Mouse (Mus musculus): Measurements from ENCODE around the gene Krtap13.
"Not testable (repeated sequence)": the region's sequence is repeated elsewhere in the genome, so short reads cannot be mapped to it uniquely, and the experiment has no call there.

Gene Krtap13

DNA sequence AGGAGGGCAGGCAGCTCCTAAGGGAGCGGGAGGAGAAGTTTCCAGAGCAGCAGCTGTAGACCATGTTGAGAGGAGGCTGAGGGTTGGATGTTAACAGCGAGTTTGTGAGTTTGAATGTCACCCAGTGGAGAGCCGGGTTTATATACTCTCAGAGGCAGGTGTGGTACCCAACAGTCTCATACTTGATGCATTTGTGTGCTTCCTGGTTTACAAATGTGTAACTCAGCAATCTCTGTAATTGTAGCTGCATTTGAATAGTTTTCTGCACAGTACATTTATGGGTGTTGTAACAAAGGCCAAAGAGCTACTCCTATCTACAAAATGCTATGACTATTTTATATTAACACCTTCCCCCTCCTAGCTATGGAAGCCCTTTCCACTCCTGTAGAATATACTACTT is at the start of gene Krtap13:
Gene Krtap13, minus strand, starts transcription at position 101 of the 400 bp plus-strand sequence.
- not testable (repeated sequence) for DNase-seq

DNA sequence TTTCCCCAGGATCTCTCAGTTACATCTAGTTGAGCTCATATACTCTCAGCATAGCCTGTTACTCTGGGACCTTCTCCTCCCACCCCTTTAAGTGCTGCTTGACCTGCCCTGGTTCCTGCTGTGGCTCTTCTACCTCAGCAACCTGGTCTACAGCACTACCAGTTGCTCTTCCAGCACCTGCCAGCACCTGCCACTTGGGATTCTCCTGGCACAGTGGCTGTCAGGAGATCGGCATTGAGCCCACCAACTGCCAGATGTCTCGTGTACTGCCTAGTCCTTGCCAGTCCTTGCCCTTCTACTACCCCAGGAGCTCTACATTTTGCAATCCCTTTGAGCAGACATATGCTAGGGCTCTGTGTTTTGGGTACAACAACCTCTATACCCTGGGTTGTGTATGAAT is 35.4 kb upstream of the Krtap13 start:
- no peak for DNase-seq

DNA sequence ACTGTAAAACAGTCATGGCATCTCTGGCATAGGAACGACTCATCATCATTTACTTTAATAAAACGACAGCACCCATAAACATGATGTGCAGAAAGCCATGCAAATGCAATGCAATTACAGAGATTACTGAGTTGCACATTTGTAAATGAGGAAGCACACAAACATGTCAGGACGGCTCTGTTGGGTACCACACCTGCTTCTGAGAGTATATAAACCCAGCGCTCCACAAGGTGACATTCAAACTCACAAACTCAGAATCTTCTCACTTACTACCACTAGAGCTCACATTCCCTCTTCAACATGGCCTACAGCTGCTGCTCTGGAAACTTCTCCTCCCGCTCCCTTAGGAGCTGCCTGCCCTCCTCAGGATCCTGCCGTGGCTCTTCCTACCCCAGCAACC is 26.2 kb upstream of the Krtap13 start, which contains the start of gene Gm5965:
Gene Gm5965, plus strand, starts transcription at position 301 of the 400 bp plus-strand sequence.
- no peak for DNase-seq

DNA sequence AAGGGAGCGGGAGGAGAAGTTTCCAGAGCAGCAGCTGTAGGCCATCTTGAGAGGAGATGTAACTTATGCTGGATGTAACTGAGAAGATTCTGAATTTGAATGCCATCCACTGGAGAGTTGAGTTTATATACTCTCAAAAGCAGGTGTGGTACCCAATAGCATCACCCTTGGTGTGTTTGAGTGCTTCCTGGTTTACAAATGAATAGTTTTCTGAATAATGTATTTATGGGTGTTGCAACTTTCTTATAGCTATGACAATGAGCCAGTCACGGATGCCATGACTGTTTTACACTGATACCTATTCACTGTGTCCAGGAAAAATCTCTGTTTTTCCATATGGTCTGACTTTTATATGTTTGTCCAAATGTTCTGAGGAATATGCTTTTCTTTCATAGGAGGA is 22.7 kb upstream of the Krtap13 start, which contains the start of gene 2310057N15Rik:
Gene 2310057N15Rik, minus strand, starts transcription at position 101 of the 400 bp plus-strand sequence.
- DNase-seq = no peak

DNA sequence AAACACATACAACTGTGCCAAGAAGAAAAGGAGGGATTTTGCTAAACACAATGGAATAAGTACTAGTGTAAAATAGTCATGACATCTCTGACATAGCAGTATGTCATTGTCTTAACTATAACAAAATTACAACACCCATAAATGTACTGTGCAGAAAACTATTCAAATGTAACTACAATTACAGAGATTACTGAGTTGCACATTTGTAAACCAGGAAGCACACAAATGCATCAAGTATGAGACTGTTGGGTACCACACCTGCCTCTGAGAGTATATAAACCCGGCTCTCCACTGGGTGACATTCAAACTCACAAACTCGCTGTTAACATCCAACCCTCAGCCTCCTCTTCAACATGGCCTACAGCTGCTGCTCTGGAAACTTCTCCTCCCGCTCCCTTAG is 7.1 kb upstream of the Krtap13 start, which contains the start of gene 2310034C09Rik:
Gene 2310034C09Rik, plus strand, starts transcription at position 301 of the 400 bp plus-strand sequence.
- not testable (repeated sequence) for DNase-seq

DNA sequence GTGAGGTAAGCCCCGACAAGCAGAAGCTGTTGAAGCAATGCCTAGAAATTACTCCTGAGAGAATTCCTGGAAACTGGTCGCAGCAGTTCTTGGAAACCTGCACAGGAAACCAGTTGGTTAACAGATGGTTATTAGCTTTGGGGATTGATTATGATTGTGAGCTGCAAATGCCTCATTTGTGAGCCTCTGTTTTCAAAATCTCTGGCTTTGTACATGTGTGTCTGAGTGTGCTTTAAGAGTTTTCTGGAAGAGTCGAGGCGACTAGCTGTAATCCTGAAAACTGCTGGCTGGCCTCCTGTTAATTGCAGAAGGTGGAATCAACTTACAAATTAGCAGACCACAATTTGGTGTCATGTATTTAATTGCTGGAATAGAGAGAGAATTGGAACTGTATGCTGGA is 3.5 kb downstream of the Krtap13 start:
- no peak for DNase-seq

GRCm38 (mm10) chr16:88744750-88745340 is 6.6 kb downstream of the Krtap13 start:
- no peak for DNase-seq

DNA sequence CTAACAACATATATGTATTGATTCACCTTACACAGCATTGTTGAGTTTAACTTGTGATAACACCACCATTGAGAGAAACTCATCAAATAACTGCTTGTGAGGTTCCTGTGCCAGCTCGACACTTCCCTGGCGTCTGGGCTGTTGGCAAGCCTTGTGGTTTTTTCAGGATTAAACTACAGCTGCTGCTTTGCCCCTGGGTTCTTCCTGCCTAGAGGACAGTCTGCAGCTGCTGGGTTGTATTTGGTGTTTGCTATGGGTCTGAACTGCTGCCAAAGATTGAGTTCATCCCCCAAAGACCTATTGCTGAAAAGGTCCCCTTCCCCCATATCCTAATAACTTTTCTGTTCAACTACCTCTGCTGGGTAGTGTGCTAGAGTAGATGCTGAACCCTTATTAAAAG is 16.0 kb downstream of the Krtap13 start:
- DNase-seq = no peak

- DNase-seq = no peak
These were observed 22.6 kb downstream of the Krtap13 start, which contains the start of gene Krtap13-1 for GRCm38 (mm10) chr16:88728812-88729275. Krtap13-1 (plus strand) TSS chr16:88728862.

GRCm38 (mm10) chr16:88720031-88720430 is 31.4 kb downstream of the Krtap13 start:
- DNase-seq = no peak

GRCm38 (mm10) chr16:88716549-88716948 is 34.9 kb downstream of the Krtap13 start:
- no peak for DNase-seq

DNA sequence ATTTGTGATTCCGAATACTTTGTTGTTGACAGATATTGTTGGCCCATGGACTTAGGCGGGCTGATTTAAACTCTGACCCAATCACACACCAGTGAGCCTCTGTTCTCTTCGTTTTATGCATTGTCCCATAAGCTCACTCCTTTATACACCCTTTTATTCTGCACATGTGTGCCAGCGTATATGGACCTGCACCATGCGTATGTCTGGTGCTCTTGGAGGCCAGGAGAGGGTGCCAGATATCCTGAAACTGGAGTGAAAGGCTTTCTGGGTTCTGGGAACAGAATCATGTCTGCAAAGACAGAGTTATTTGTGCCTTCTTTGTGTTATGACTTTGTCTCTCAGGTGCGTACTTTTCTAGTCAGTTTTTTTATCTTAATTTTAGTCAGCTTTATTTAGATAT is 40.2 kb downstream of the Krtap13 start:
- DNase-seq = no peak

DNA sequence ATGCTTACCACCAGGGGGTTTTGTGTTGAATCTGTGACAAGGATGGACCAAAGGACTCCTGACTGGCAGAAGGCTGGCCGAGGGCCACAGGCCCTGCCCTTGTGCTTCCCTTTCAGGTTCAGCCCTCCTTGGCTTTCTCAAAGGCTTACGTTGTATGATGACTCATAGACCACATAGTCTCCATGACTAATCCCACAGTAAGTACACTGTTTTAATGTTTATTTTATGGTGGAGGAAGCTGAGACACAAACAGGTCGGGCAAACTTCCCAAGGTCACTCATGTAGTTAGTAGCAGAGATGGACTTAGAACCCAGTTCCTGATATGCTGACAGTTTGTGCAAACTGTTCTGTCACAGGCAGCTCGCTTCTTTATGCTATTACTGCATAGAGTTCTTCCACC is 40.7 kb downstream of the Krtap13 start:
- DNase-seq = no peak

DNA sequence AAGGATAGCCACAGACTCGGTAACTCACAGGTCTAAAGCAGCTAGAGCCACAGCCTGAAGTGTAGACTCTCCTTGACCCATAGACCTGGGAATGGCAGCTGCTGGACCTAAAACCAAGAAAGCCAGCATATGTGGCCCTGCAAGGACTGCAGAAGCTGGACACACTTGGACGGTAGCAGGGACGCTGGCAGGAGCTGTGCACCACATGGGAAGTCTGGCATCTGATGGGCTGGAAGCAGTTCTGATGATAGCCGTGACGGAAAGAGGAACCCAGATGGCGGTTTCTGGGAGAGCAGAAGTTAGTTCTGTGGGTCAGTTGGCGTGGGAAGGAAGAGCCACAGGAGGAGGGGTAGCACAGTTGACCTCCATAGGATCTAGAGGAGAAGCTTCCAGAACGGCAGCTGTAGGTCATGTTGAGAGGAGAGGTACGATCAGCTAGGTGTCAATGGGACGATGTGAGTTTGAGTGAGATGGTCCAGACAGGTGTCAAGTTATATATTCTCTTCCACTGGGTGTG is 43.9 kb downstream of the Krtap13 start, which contains the start of gene 2310061N02Rik:
Gene 2310061N02Rik, minus strand, starts transcription at position 467 of the 517 bp plus-strand sequence.
- DNase-seq = no peak

GRCm38 (mm10) chr16:88701072-88701864 is 50.2 kb downstream of the Krtap13 start:
- no peak for DNase-seq

Measured in cerebellum, adult 11 months (tissue).